Mouse (Mus musculus) testis, postnatal 10 days (tissue): ENCODE data around the gene Atp6v1a.

Experiments
- DNase-seq: peaks from one replicate; pipeline ENCODE4 v3.0.0; 2021; ENCODE audit warnings: low spot score

Gene Atp6v1a

GRCm38 (mm10) chr16:44138377-44138978 lies 1.0 kb downstream of the Atp6v1a start:
- peak; percentile 48 for DNase-seq

GRCm38 (mm10) chr16:44136511-44137021 lies 2.9 kb downstream of the Atp6v1a start:
- DNase-seq = no peak

GRCm38 (mm10) chr16:44133187-44133586 lies 6.3 kb downstream of the Atp6v1a start:
- no peak for DNase-seq

- no peak for DNase-seq
Observed at GRCm38 (mm10) chr16:44132300-44132699, 7.2 kb downstream of the Atp6v1a start.

GRCm38 (mm10) chr16:44126437-44126836 lies 13.1 kb downstream of the Atp6v1a start:
- no peak for DNase-seq

- no peak for DNase-seq
Observed at GRCm38 (mm10) chr16:44125436-44125835, 14.1 kb downstream of the Atp6v1a start.

- no peak for DNase-seq
Observed at GRCm38 (mm10) chr16:44124713-44125112, 14.8 kb downstream of the Atp6v1a start.

GRCm38 (mm10) chr16:44123786-44124185 lies 15.7 kb downstream of the Atp6v1a start:
- DNase-seq = no peak

- no peak for DNase-seq
Observed at GRCm38 (mm10) chr16:44122982-44123725, 16.4 kb downstream of the Atp6v1a start.

- no peak for DNase-seq
Observed at GRCm38 (mm10) chr16:44122574-44122973, 16.9 kb downstream of the Atp6v1a start.

GRCm38 (mm10) chr16:44122122-44122521 lies 17.4 kb downstream of the Atp6v1a start:
- DNase-seq = no peak

- DNase-seq = no peak
Observed at GRCm38 (mm10) chr16:44119753-44120501, 19.6 kb downstream of the Atp6v1a start.

- no peak for DNase-seq
Observed at GRCm38 (mm10) chr16:44109002-44109401, 30.5 kb downstream of the Atp6v1a start.

GRCm38 (mm10) chr16:44105211-44105610 lies 34.3 kb downstream of the Atp6v1a start:
- DNase-seq = no peak

GRCm38 (mm10) chr16:44103806-44104766 lies 35.4 kb downstream of the Atp6v1a start:
- no peak for DNase-seq

- DNase-seq = no peak
Observed at GRCm38 (mm10) chr16:44102925-44103324, 36.6 kb downstream of the Atp6v1a start.

GRCm38 (mm10) chr16:44101181-44101710 lies 38.3 kb downstream of the Atp6v1a start:
- no peak for DNase-seq

- no peak for DNase-seq
Observed at GRCm38 (mm10) chr16:44099377-44099776, 40.1 kb downstream of the Atp6v1a start.

- DNase-seq = no peak
Observed at GRCm38 (mm10) chr16:44087650-44088049, 51.9 kb downstream of the Atp6v1a start.

- peak; percentile 81 for DNase-seq
Observed at GRCm38 (mm10) chr16:44063025-44063894, 76.2 kb downstream of the Atp6v1a start, which contains the start of gene Gramd1c. Gene Gramd1c, minus strand, starts transcription at chr16:44063345.
